Mouse (Mus musculus) bone marrow macrophage, adult 2 months (primary cell): ENCODE measurements around the gene Pus10. TPM values are rescaled to one million over a fixed set of nuclear protein-coding genes. Genes with fewer than 3 reads are reported as not detected.

Experiments used
- H3K27ac ChIP-seq: 2 replicates; pipeline ENCODE4 v1.5.1; 2012; ENCODE audit warnings: low read depth, low read length; ENCODE audit not compliant: insufficient read depth
- H3K4me1 ChIP-seq: 2 replicates; pipeline ENCODE4 v1.6.1; 2012; ENCODE audit warnings: low read length; ENCODE audit not compliant: control insufficient read depth, insufficient read depth
- H3K4me3 ChIP-seq: 2 replicates; pipeline ENCODE4 v1.5.1; 2012; ENCODE audit warnings: mild to moderate bottlenecking, low read length, moderate library complexity; ENCODE audit not compliant: insufficient read depth
- CTCF ChIP-seq: IDR thresholded peaks from 2 replicates; pipeline ENCODE4 v1.5.1; 2012; ENCODE audit warnings: low read depth, mild to moderate bottlenecking, low read length, moderate library complexity
- POLR2A ChIP-seq: IDR thresholded peaks from 2 replicates; pipeline ENCODE4 v1.6.1; 2012; ENCODE audit warnings: mild to moderate bottlenecking, low read depth, low read length, borderline replicate concordance
- polyA plus RNA-seq: library from polyadenylated mRNA; stranded (reverse); fragments of >200 nt; gene quantifications from 2 replicates; pipeline ENCODE4 v1.2.4, GENCODE M21; 2012; ENCODE audit not compliant: missing spikeins, insufficient read depth, insufficient read length

Pus10 gene
- polyA plus RNA-seq, 1 experiment = 15.6 TPM

GRCm38 (mm10) chr11:23722326-23722725 lies 56.9 kb downstream of the Pus10 start:
- Histone ChIP-seq H3K27ac (no peak overlapping the region), H3K4me3 (no peak overlapping the region), H3K4me1 (peaks cover 3% of the 10 kb centered on the region; the same call in 1 of the 2 replicates)
- TF ChIP-seq POLR2A (no peak), CTCF (no peak)

- no peak for TF ChIP-seq POLR2A
- TF ChIP-seq CTCF = no peak
- H3K27ac ChIP-seq = no peak overlapping the region
- no peak overlapping the region for H3K4me3 ChIP-seq
- H3K4me1 ChIP-seq = peaks cover 6% of the 10 kb centered on the region
Measured at GRCm38 (mm10) chr11:23725850-23726249, 60.4 kb downstream of the Pus10 start.

- peaks cover 6% of the 10 kb centered on the region for H3K4me1 ChIP-seq
- H3K27ac ChIP-seq = no peak overlapping the region
- no peak for TF ChIP-seq POLR2A
- TF ChIP-seq CTCF = no peak
- H3K4me3 ChIP-seq = no peak overlapping the region
Measured at GRCm38 (mm10) chr11:23726441-23726840, 61.0 kb downstream of the Pus10 start.

- Histone ChIP-seq H3K27ac (no peak overlapping the region), H3K4me1 (peaks cover 6% of the 10 kb centered on the region), H3K4me3 (no peak overlapping the region)
- no peak for TF ChIP-seq CTCF
- no peak for TF ChIP-seq POLR2A
Measured at GRCm38 (mm10) chr11:23728186-23728585, 62.7 kb downstream of the Pus10 start.

GRCm38 (mm10) chr11:23730120-23730519 lies 64.6 kb downstream of the Pus10 start:
- TF ChIP-seq CTCF (no peak), POLR2A (no peak)
- no peak overlapping the region for H3K27ac ChIP-seq
- no peak overlapping the region for H3K4me3 ChIP-seq
- peaks cover 8% of the 10 kb centered on the region for H3K4me1 ChIP-seq

- H3K4me3 ChIP-seq = no peak overlapping the region
- TF ChIP-seq POLR2A (no peak), CTCF (no peak)
- H3K27ac ChIP-seq = no peak overlapping the region
- peaks cover 2% of the 10 kb centered on the region; the same call in 1 of the 2 replicates for H3K4me1 ChIP-seq
Measured at GRCm38 (mm10) chr11:23732840-23733239, 67.4 kb downstream of the Pus10 start.

- TF ChIP-seq POLR2A (no peak), CTCF (no peak)
- Histone ChIP-seq H3K4me1 (0 out of 2 replicates have a peak, but pooled peaks cover 2% of the 10 kb centered on the region), H3K27ac (no peak overlapping the region), H3K4me3 (no peak overlapping the region)
Measured at GRCm38 (mm10) chr11:23734749-23735286, 69.3 kb downstream of the Pus10 start.

- TF ChIP-seq CTCF = no peak
- TF ChIP-seq POLR2A = no peak
- Histone ChIP-seq H3K27ac (no peak overlapping the region), H3K4me1 (0 out of 2 replicates have a peak, but pooled peaks cover 2% of the 10 kb centered on the region), H3K4me3 (no peak overlapping the region)
Measured at GRCm38 (mm10) chr11:23735820-23736470, 70.5 kb downstream of the Pus10 start.

GRCm38 (mm10) chr11:23740895-23741294 lies 75.4 kb downstream of the Pus10 start:
- Histone ChIP-seq H3K27ac (no peak overlapping the region), H3K4me3 (no peak overlapping the region), H3K4me1 (no peaks in the 10 kb centered on the region)
- TF ChIP-seq POLR2A (no peak), CTCF (no peak)

- H3K4me1 ChIP-seq = no peaks in the 10 kb centered on the region
- no peak overlapping the region for H3K27ac ChIP-seq
- no peak overlapping the region for H3K4me3 ChIP-seq
- TF ChIP-seq POLR2A (no peak), CTCF (no peak)
Measured at GRCm38 (mm10) chr11:23741386-23741785, 75.9 kb downstream of the Pus10 start.

GRCm38 (mm10) chr11:23744352-23744751 lies 78.9 kb downstream of the Pus10 start:
- no peak overlapping the region for H3K4me3 ChIP-seq
- peaks cover 2% of the 10 kb centered on the region; the same call in 1 of the 2 replicates for H3K4me1 ChIP-seq
- H3K27ac ChIP-seq = no peak overlapping the region
- TF ChIP-seq POLR2A = no peak
- no peak for TF ChIP-seq CTCF

- TF ChIP-seq CTCF (no peak), POLR2A (no peak)
- H3K27ac ChIP-seq = no peak overlapping the region
- no peak overlapping the region for H3K4me3 ChIP-seq
- H3K4me1 ChIP-seq = peaks cover 2% of the 10 kb centered on the region; the same call in 1 of the 2 replicates
Measured at GRCm38 (mm10) chr11:23746102-23746501, 80.6 kb downstream of the Pus10 start.
